9 mouse cellular contexts compared by ENCODE assay signal in the genomic region with DNA sequence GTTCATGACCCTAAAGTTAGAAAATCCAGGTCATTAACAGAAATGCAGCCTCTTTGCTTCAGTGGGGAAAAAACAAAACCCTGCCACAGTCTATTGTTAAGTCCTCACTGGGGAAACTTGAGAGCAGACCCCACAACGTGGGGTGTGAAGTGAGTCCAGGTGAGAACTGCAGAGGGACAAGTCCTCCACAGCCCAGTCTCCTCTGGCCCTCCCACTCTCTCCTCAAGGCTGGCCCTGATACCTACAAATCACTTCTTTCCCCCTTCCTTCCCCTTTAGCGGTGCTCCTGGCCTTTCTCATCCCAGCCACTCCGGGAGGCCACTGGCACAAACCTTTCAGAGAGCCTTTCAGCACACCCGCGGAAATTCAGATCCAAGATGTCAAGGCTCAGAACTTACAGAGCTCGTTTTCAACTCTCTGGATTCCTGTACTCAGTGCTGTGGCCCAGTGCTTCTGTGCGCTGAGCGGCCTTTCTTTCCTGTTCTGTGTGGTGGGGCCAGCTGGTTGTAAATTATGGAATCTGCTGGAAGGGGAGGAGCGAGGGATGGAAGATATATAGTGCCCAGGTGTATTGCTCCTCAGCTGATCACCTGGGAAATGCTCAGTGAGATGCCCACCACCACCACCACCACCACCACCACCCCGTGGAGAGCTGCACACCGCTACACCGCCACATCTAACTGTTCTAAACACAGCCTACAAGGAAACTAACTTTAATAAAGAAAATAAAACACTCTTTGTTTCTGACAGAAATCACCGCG.
DNase-seq lines count a peak whose midpoint lies in the region; ATAC-seq lines count a peak whose summit lies in the region.
"Had no signal": no experiment of that assay in that cellular context is flagged by ENCODE, and none has a peak within 500 bp of the region (broad histone marks: within the 10 kb centered on the region; RNA-seq: fewer than 3 reads in every experiment).

No protein-coding gene starts in this region.

- peak; percentile 49 to 58 for DNase-seq in cerebellum, postnatal 10 days
- DNase-seq in cerebellum, adult 9-10 months: no peak
- peak; percentile 13 for DNase-seq in kidney, postnatal 10 days
- DNase-seq in kidney, adult 9 months: no peak
- DNase-seq: liver had no signal

- WGBS in hindbrain, embryonic 16.5 days: 39% methylated on average over 12 of the region's 14 CpGs
- WGBS in neural tube, embryonic 14.5 days: 35% methylated on average over 12 of the region's 14 CpGs

- H3K4me1 ChIP-seq in hindbrain, embryonic 16.5 days (ENCODE audit: control insufficient read depth, insufficient read depth, low read depth, low read length): peaks cover 4% of the 10 kb centered on the region
- no peaks in the 10 kb centered on the region; the same call in 1 of the 2 replicates for H3K4me1 ChIP-seq in neural tube, embryonic 14.5 days (ENCODE audit: control insufficient read depth, insufficient read depth, low read length)

- no peak overlapping the region for H3K4me3 ChIP-seq in hindbrain, embryonic 16.5 days (ENCODE audit: low read length)
- H3K4me3 ChIP-seq in neural tube, embryonic 14.5 days (ENCODE audit: low read depth, low read length): no peak overlapping the region

- no peaks in the 10 kb centered on the region for H3K27me3 ChIP-seq in hindbrain, embryonic 16.5 days (replicated peaks; ENCODE audit: control insufficient read depth, insufficient read depth, low read length)
- no peaks in the 10 kb centered on the region for H3K27me3 ChIP-seq in neural tube, embryonic 14.5 days (ENCODE audit: control insufficient read depth, insufficient read depth, low read length)

- H3K9me3 ChIP-seq in hindbrain, embryonic 16.5 days (ENCODE audit: control insufficient read depth, low read length): no peaks in the 10 kb centered on the region
- H3K9me3 ChIP-seq in neural tube, embryonic 14.5 days (ENCODE audit: control insufficient read depth, low read length): no peaks in the 10 kb centered on the region

- H3K4me2 ChIP-seq in hindbrain, embryonic 16.5 days (ENCODE audit: low read length): peak overlapping the region; percentile 12; the same call in 1 of the 2 replicates
- H3K4me2 ChIP-seq in neural tube, embryonic 14.5 days (ENCODE audit: low read depth, low read length): no peak overlapping the region

- no peaks in the 10 kb centered on the region for H3K36me3 ChIP-seq in hindbrain, embryonic 16.5 days (ENCODE audit: control insufficient read depth, insufficient read depth, low read length)
- no peaks in the 10 kb centered on the region for H3K36me3 ChIP-seq in neural tube, embryonic 14.5 days (ENCODE audit: control insufficient read depth, insufficient read depth, low read length)

- H3K27ac ChIP-seq in hindbrain, embryonic 16.5 days (ENCODE audit: low read depth, low read length): no peak overlapping the region
- no peak overlapping the region for H3K27ac ChIP-seq in neural tube, embryonic 14.5 days (ENCODE audit: low read depth, low read length)

- no peak overlapping the region for H3K9ac ChIP-seq in hindbrain, embryonic 16.5 days (ENCODE audit: low read depth, low read length)
- no peak overlapping the region for H3K9ac ChIP-seq in neural tube, embryonic 14.5 days (replicated peaks; ENCODE audit: low read depth, low read length)

- ATAC-seq in hindbrain, embryonic 16.5 days: peak; percentile 78
- ATAC-seq in neural tube, embryonic 14.5 days (ENCODE audit: low read depth): peak; percentile 78
- no peak for ATAC-seq in granulocyte monocyte progenitor cell, adult 5-6 weeks (replicated peaks; ENCODE audit: poor library complexity, severe bottlenecking)
- no peak for ATAC-seq in megakaryocyte progenitor cell, adult 5-6 weeks (replicated peaks; ENCODE audit: poor library complexity)

Comparison
In these comparisons a context has a peak if more than half of its experiments do, and no peak if none do; other contexts are left out.
1. DNase-seq: peak in cerebellum, postnatal 10 days (2 of 2) and kidney, postnatal 10 days (single experiment); none in cerebellum, adult 9-10 months (single experiment) and kidney, adult 9 months (single experiment).
2. ATAC-seq: peak in hindbrain, embryonic 16.5 days (single experiment) and neural tube, embryonic 14.5 days (single experiment); none in granulocyte monocyte progenitor cell, adult 5-6 weeks (single experiment) and megakaryocyte progenitor cell, adult 5-6 weeks (single experiment).